Mouse (Mus musculus) cerebellum, adult 9-10 months (tissue): Measurements from ENCODE around the gene Nuf2.
"Not testable (repeated sequence)": the region's sequence is repeated elsewhere in the genome, so short reads cannot be mapped to it uniquely, and the experiment has no call there.

Experiments used
- DNase-seq: peaks from one replicate; pipeline ENCODE4 v3.0.0; 2022

The Nuf2 gene

GRCm38 (mm10) chr1:169530876-169531701 lies at the start of gene Nuf2:
Gene Nuf2 (minus strand): TSS chr1:169531464.
- peak; percentile 99 for DNase-seq

- no peak for DNase-seq
These were observed 48.3 kb upstream of the Nuf2 start for GRCm38 (mm10) chr1:169579572-169579971.

DNA sequence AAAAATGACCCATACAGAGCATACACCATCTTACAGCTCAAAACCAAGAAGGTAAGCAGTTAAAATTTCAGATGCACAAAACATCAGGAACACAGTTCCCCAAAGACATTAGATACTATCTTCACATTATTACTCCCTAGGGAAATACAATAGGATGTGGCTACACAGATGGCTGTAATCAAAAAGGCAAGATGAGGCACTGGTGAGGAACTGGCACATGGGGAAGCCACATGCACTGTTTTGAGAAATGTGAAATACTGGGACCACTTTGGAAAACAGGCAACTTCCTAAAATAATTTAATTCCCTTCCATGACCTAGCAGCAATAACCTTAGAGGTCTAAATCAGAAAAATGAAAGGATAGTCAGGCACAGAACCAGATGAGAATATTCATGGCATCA lies 42.9 kb upstream of the Nuf2 start:
- no peak for DNase-seq

- DNase-seq, result no peak
These were observed 24.4 kb upstream of the Nuf2 start for GRCm38 (mm10) chr1:169555621-169556020.

DNA sequence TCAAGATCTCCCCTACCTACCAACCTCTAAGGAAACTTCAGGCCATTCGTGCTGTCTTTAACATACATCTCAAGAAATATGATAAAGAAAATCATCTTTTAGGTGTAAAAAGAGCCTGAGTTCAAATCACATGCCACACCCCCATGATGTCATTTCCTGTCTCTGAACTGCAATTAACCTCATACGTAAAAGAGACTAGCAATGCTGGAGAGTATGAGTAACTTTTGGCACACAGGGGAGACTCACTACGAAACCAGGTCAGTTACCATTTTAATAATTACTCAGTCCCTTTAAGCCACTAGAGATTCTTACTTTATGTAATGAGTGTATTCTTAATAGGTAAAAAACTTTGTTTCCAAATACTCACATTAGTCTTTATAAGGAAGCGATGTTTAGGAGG lies 23.8 kb upstream of the Nuf2 start:
- DNase-seq, result no peak

DNA sequence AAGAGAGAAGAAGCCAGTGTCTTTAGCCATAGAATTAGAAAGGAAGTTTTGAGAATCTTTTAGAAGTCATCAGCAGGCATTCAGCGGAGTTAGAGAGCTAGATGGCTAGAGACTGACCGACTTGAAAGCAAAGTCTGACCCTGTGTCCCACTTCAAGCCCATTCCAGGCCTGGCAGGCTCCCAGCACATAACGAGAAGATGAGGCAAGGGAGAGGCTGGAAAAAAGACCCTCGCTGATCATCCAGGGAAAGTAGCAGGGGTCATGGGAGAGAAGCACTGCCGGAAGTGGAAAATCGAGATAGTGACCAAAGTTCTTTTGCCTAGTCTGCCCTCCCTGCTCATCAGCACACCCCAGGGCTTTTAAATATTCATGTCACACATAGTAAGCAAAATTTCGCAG lies 22.2 kb upstream of the Nuf2 start:
- DNase-seq, result no peak

DNA sequence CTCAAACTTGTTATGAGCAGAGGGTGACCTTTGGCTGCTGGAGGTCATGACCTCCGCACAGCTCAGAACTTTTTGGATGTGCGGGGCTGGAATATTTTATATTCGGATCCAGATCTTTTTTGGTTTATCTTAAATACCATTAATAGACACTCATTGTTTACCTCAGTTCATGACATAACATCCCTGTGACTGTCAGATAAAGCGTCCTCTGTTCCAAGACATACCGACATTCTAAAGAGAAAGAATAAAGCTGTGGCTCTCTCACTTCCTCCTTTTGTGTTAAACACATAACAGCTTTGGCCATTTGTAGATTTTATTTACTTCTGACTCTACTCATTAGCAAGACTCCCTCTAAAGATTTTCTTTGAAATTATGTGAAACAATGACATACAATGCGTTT lies 9.2 kb upstream of the Nuf2 start:
- DNase-seq, result no peak

- DNase-seq, result peak; percentile 90
These were observed 655 bp upstream of the Nuf2 start for GRCm38 (mm10) chr1:169531702-169532535.

DNA sequence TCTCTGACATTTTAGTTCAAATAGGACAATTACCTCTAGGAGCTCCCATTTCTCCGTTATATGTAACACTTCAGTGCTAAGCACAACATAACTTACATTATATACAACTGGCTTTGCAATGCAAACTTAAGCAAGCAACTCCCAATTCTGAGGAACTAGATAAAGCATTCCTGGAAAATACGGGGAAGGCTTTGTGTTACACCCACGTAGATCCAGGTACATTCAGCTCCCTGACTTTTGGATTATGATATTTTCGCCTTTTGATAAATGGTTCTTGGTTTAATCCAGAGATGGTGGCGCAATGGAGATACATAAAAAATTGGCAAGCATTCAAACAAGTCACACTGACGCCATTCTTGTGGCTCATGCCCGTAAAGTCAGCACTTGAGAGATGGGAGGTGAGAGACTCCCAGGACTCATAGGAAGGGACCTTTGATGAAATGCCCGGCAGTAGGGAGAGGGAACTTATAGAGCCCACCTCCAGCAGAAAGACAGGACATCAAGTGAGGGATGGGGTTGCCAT lies 1.2 kb downstream of the Nuf2 start:
- DNase-seq, result peak; percentile 12

DNA sequence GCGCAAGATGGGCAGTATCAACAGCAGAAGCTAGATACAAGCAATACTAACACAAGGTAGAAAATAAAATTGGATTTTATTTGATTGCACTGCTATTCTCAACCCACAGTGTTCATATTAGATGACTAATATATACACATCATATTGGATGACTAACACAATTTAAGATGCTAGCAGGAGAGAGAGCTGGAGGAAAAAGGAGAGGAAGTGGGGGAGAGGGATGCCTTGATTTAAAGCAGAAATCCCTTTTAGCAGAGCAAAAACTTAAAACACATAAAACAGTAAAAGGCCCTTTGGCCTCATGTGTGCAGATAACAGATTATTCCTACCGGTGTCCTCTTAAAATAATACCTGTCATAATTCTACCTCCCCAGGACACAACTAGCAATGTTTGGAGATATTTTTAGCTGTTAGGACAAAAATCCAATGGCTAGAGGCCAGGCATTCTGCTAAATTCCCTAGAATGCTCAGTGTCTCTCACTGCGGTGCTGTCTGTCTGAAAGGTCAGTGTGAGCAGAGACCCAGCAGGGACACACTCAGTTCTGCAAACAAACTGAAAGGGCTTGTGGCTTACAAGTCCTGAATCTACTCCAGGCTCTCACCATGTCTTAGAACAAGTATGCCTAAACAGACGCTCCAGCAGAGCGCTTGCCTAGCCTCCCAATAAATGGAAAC lies 5.1 kb downstream of the Nuf2 start:
- DNase-seq, result no peak

DNA sequence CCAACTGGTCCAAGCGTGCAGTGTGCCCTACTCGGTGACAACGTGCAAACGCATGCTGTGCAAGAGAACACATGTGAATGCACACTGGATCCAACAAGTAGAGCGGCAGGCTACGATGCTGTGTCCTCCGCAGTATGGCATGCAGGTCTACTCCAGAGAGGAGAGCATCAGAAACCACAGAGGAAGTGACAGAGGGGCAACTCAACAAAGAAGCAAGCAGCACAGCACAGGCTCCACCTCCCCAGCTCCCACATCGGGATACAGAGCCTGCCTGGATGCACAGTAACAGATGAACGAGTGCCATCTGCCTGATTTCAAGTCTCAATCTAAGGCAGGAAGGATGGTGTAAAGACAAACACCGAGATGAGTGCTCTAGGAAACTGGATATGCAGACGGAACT lies 11.9 kb downstream of the Nuf2 start:
- DNase-seq, result no peak

DNA sequence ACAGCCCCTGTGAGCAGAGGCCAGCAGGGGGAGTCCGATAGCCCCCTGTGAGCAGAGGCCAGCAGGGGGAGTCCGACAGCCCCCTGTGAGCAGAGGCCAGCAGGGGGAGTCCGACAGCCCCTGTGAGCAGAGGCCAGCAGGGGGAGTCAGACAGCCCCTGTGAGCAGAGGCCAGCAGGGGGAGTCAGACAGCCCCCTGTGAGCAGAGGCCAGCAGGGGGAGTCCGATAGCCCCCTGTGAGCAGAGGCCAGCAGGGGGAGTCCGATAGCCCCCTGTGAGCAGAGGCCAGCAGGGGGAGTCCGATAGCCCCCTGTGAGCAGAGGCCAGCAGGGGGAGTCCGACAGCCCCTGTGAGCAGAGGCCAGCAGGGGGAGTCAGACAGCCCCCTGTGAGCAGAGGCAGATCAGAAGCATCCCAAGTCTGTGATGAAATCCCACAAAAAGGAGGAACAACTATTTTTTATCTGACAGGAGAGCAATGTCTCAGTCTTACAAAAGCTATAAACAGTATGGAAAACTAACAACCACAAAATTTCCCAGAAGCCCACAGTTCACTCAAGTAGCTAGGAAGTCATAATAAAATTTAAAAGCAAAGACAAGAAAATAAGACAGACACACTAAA lies 13.3 kb downstream of the Nuf2 start:
- DNase-seq, result not testable (repeated sequence)

DNA sequence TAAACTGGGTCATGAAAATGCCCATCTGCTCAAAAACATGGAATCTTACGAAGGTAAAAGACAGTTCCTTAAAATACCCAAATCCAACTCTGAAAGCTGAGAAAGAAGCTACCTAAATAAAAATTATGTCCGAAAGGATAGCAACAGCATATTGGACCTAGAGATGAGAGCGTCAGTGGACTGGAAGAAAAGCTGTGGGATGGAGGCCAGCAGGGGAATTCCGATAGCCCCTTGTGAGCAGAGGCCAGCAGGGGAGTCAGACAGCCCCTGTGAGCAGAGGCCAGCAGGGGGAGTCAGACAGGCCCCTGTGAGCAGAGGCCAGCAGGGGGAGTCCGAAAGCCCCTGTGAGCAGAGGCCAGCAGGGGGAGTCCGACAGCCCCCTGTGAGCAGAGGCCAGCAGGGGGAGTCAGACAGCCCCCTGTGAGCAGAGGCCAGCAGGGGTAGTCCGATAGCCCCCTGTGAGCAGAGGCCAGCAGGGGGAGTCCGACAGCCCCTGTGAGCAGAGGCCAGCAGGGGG lies 13.8 kb downstream of the Nuf2 start:
- no peak for DNase-seq

- DNase-seq, result no peak
These were observed 24.9 kb downstream of the Nuf2 start for GRCm38 (mm10) chr1:169506354-169506753.

GRCm38 (mm10) chr1:169502876-169503275 lies 28.4 kb downstream of the Nuf2 start:
- DNase-seq, result no peak

DNA sequence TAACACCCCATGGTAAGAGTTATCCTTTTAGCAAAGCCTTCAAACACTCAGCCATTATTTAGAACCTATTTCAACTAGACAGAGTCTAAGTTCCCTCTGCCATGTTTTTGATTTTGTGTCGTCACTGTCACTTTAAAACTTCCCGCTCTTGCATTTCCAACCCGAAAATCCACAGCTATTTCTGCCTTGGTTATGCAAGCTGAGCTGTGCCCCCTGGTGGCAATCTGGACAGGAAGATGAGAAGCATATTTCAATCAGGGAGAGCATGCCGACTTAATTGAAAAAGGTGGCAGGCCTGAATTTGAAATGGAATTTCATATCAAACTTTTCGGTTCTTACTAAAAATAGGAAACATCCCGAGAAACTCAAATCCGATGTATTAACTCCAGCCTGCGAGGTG lies 35.6 kb downstream of the Nuf2 start:
- peak; percentile 64 for DNase-seq

DNA sequence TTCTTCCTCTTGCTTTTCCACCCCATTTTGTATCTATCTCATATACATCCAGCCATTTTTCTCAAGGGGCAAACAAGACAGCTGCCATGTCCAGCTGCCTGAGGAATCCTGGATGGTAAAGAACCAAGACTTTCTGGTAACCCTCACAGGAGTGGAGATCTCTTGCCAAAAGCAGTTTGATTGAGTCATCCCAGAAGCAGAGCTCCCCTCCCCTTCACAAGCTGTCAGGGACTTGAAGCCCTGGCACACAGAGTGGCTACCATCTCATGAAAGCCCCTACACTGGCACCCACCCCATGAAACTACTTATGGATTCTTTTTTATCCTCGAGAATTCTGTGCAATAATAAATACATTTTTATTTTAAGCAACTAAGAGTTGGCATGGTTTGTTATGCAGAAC lies 39.7 kb downstream of the Nuf2 start:
- no peak for DNase-seq

GRCm38 (mm10) chr1:169485408-169485885 lies 45.8 kb downstream of the Nuf2 start:
- peak; percentile 53 for DNase-seq

DNA sequence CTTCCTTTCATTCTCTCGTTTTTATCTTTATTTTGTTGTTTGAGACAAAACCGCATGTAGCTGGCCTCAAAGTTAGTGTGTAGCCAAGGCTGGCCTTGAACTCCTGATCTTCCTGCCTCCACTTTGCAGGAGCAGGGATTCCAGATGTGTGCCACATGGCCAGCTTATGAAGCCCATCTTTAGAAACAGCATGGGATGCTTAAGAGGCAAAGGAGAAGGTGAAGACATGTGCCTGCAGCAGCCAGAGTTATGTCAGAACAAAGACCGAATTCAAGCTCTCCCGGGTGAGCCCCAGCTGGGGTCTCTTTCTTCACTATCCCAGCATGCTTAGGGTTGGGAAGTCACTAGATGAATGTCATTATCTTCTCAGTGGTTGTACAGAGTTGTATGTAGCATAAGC lies 46.7 kb downstream of the Nuf2 start:
- no peak for DNase-seq

DNA sequence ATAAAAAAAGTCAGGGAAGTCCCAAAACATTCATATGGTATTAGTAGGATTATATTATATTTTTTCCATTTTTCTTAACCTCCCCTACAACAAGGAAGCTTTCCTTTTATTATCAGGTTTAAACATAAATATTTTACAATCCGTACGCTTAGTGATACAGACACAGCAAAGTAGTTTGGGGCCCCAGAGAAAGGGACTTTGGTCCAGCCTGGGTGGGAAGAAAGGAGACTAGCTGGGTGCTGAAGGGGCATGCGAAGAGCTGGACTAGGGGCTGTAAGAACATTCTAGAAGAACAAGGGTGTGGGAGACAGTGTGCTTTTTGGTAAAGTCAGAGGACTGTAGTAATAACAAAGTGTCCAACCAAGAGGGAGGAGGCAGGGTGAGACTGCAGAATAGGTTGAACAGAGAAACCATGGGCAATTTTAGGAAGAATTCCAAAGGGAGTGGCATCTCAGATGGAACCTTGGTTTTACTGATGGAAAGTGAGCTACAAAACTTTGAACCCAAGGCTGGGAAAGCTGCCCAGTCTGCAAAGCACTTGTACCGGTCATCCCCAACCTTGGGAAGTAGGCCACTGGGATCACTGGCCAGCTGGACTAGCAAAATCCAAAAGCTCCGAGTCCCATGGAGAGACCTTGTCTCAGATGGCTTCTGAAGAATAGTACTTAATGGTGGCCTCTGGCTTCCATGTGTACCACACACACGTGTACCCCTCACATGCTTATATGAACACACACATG lies 48.5 kb downstream of the Nuf2 start:
- DNase-seq, result no peak

- DNase-seq, result no peak
These were observed 60.1 kb downstream of the Nuf2 start for GRCm38 (mm10) chr1:169471185-169471584.

DNA sequence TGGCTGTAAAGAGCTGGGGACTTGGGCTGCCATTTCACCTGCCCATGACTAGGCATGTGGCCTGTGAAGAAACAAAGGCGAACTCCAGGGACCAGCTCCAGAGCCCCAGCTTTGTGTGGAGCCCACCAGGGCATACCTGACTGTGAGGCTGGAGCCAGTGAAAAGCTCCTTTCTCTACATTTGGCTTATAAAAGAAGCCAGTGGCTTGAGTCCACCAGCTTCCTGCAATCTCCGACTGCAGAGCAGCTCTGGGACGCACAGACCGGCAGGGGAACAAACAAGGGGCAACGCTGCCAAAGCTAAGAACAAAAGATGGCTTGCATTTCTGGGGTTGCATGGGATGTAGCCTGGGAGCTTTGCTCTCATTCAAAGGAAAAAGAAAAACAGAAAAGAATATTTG lies 63.5 kb downstream of the Nuf2 start:
- DNase-seq, result peak; percentile 31
